In the genomic region with DNA sequence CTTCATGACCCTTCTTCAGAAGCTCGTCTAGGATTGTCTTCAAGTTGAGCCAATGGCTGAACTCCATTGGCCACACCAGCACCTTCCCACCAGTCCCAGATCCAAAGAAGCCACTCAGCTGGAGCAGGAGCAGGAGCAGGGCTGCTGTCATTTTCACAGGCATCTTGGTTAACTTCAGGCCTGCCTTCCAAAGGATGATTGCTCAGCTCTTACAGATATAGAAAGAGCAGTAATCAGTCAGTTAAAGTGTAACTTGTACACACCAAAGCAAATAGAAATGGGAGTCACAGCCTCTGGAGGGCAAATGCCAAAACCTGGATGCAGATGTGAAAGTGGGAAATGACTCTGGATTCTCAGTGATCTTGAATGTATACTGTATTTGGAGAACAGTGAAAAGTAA, we compare ENCODE assay signal across 18 mouse cellular contexts. TPM values are rescaled to one million over a fixed set of nuclear protein-coding genes. Genes with fewer than 3 reads are reported as not detected.
A peak's percentile ranks its signal among the peaks of the same experiment; 100 is the strongest.
DNase-seq lines count a peak whose midpoint lies in the region; ATAC-seq and TF ChIP-seq lines count a peak whose summit lies in the region.
"Had no signal": no experiment of that assay in that cellular context is flagged by ENCODE, and none has a peak within 500 bp of the region (broad histone marks: within the 10 kb centered on the region; RNA-seq: fewer than 3 reads in every experiment).

Gene Ugt2b34, minus strand, starts transcription at position 180 of the 400 bp plus-strand sequence.

- H3K79me2 ChIP-seq in liver, adult 2 months (ENCODE audit: control insufficient read depth, insufficient read depth, low read length), result peaks cover 8% of the 10 kb centered on the region; the same call in 1 of the 2 replicates

- TF ChIP-seq CTCF in intestine, postnatal 0 days (IDR thresholded peaks at IDR 0.05; ENCODE audit: low read depth), result no peak
- no peak for TF ChIP-seq CTCF in liver, adult 2 months (IDR thresholded peaks at IDR 0.05; ENCODE audit: low read depth, low read length)
- no peak for TF ChIP-seq CTCF in cerebellum, adult 2 months (IDR thresholded peaks at IDR 0.05; ENCODE audit: borderline replicate concordance, insufficient read depth, low read depth, low read length)

- H3K4me1 ChIP-seq in intestine, postnatal 0 days (replicated peaks; ENCODE audit: control insufficient read depth, insufficient read depth, low read length), result no peaks in the 10 kb centered on the region
- H3K4me1 ChIP-seq in kidney, embryonic 15.5 days, result no peaks in the 10 kb centered on the region
- H3K4me1 ChIP-seq in liver, adult 2 months (ENCODE audit: control insufficient read depth, insufficient read depth, low read length), result peaks cover 15% of the 10 kb centered on the region
- H3K4me1 ChIP-seq in stomach, embryonic 15.5 days, result no peaks in the 10 kb centered on the region
- H3K4me1 ChIP-seq in forebrain, embryonic 16.5 days (replicated peaks; ENCODE audit: control insufficient read depth, insufficient read depth, low read length), result no peaks in the 10 kb centered on the region
- H3K4me1 ChIP-seq in cerebellum, adult 2 months (ENCODE audit: control insufficient read depth, insufficient read depth, low read length), result no peaks in the 10 kb centered on the region
- H3K4me1 ChIP-seq: heart, embryonic 15.5 days; hindbrain, embryonic 12.5 days; limb, embryonic 15.5 days; midbrain, embryonic 15.5 days had no signal

- peak; percentile 96 for DNase-seq in liver, adult 2 months (ENCODE audit: extremely low read depth, low read depth, low spot score)
- DNase-seq in layer of hippocampus, adult 8-10 months (ENCODE audit: low spot score in 2 of 2), result no peak
- no peak for DNase-seq in cerebellum, adult 2 months
- DNase-seq: cerebellum, adult 11-12 months; heart, adult 11 months; lung, postnatal 4 days had no signal

- no peaks in the 10 kb centered on the region for H3K27me3 ChIP-seq in intestine, postnatal 0 days (replicated peaks; ENCODE audit: control insufficient read depth, insufficient read depth, low read length)
- no peaks in the 10 kb centered on the region for H3K27me3 ChIP-seq in kidney, embryonic 15.5 days
- H3K27me3 ChIP-seq in liver, adult 2 months (ENCODE audit: control insufficient read depth, insufficient read depth, low read length), result no peaks in the 10 kb centered on the region
- H3K27me3 ChIP-seq in stomach, embryonic 15.5 days (replicated peaks), result no peaks in the 10 kb centered on the region
- no peaks in the 10 kb centered on the region for H3K27me3 ChIP-seq in forebrain, embryonic 16.5 days (replicated peaks; ENCODE audit: control insufficient read depth, insufficient read depth, low read length)
- no peaks in the 10 kb centered on the region for H3K27me3 ChIP-seq in cerebellum, adult 2 months (ENCODE audit: control insufficient read depth, insufficient read depth, low read length)
- H3K27me3 ChIP-seq: heart, embryonic 15.5 days; hindbrain, embryonic 12.5 days; limb, embryonic 15.5 days; midbrain, embryonic 15.5 days had no signal

- TF ChIP-seq POLR2A in liver, adult 2 months (IDR thresholded peaks at IDR 0.05; ENCODE audit: extremely low read depth, insufficient read depth, low read length), result peak; percentile 60; the same call in 1 of the 2 replicates
- TF ChIP-seq POLR2A in cerebellum, adult 2 months (IDR thresholded peaks at IDR 0.05; ENCODE audit: borderline replicate concordance, insufficient read depth, low read length), result no peak

- H3K4me2 ChIP-seq in intestine, postnatal 0 days (replicated peaks; ENCODE audit: low read depth), result peak within 1 kb of the TSS; percentile 57
- no peak within 1 kb of the TSS for H3K4me2 ChIP-seq in kidney, embryonic 15.5 days
- peak within 1 kb of the TSS; percentile 32 for H3K4me2 ChIP-seq in stomach, embryonic 15.5 days
- H3K4me2 ChIP-seq in forebrain, embryonic 16.5 days (ENCODE audit: low read length), result no peak within 1 kb of the TSS
- H3K4me2 ChIP-seq: heart, embryonic 15.5 days; hindbrain, embryonic 12.5 days; limb, embryonic 15.5 days; midbrain, embryonic 15.5 days had no signal

- no peak within 1 kb of the TSS for H3K9ac ChIP-seq in intestine, postnatal 0 days (ENCODE audit: low read depth, low read length)
- no peak within 1 kb of the TSS for H3K9ac ChIP-seq in kidney, embryonic 15.5 days
- peak within 1 kb of the TSS; percentile 94 for H3K9ac ChIP-seq in liver, adult 2 months (ENCODE audit: low read depth, low read length)
- 0 out of 2 replicates have a peak within 1 kb of the TSS, but pooled peaks have one; percentile 9 for H3K9ac ChIP-seq in stomach, embryonic 15.5 days
- H3K9ac ChIP-seq in forebrain, embryonic 16.5 days (replicated peaks; ENCODE audit: low read depth, low read length), result no peak within 1 kb of the TSS
- H3K9ac ChIP-seq: heart, embryonic 15.5 days; hindbrain, embryonic 12.5 days; limb, embryonic 15.5 days; midbrain, embryonic 15.5 days had no signal

- H3K9me3 ChIP-seq in intestine, postnatal 0 days (ENCODE audit: control insufficient read depth), result no peaks in the 10 kb centered on the region
- H3K9me3 ChIP-seq in kidney, embryonic 15.5 days (replicated peaks), result no peaks in the 10 kb centered on the region
- no peaks in the 10 kb centered on the region for H3K9me3 ChIP-seq in stomach, embryonic 15.5 days
- no peaks in the 10 kb centered on the region for H3K9me3 ChIP-seq in forebrain, embryonic 16.5 days (ENCODE audit: control insufficient read depth, low read length)
- H3K9me3 ChIP-seq: heart, embryonic 15.5 days; hindbrain, embryonic 12.5 days; limb, embryonic 15.5 days; midbrain, embryonic 15.5 days had no signal

- 34% methylated on average over 1 of the region's 1 CpGs for WGBS in intestine, postnatal 0 days
- 58% methylated on average over 1 of the region's 1 CpGs for WGBS in kidney, embryonic 15.5 days
- WGBS in liver, adult 2 months, result 15% methylated on average over 1 of the region's 1 CpGs
- 44% methylated on average over 1 of the region's 1 CpGs for WGBS in stomach, embryonic 15.5 days
- WGBS in forebrain, embryonic 16.5 days, result 82% methylated on average over 1 of the region's 1 CpGs
- WGBS in cerebellum, adult 2 months, result 68% methylated on average over 1 of the region's 1 CpGs

- peak within 1 kb of the TSS; percentile 41 for H3K4me3 ChIP-seq in intestine, postnatal 0 days (ENCODE audit: low read depth, low read length)
- no peak within 1 kb of the TSS for H3K4me3 ChIP-seq in kidney, embryonic 15.5 days (replicated peaks)
- peak within 1 kb of the TSS; percentile 56 for H3K4me3 ChIP-seq in liver, adult 2 months (ENCODE audit: insufficient read depth, low read depth, low read length)
- H3K4me3 ChIP-seq in stomach, embryonic 15.5 days (replicated peaks), result peak within 1 kb of the TSS; percentile 35
- H3K4me3 ChIP-seq in forebrain, embryonic 16.5 days (replicated peaks; ENCODE audit: low read length), result no peak within 1 kb of the TSS
- no peak within 1 kb of the TSS for H3K4me3 ChIP-seq in cerebellum, adult 2 months (replicated peaks; ENCODE audit: insufficient read depth, low read depth, low read length)
- H3K4me3 ChIP-seq: heart, embryonic 15.5 days; hindbrain, embryonic 12.5 days; layer of hippocampus, adult 2 months; limb, embryonic 15.5 days; midbrain, embryonic 15.5 days had no signal

- H3K27ac ChIP-seq in intestine, postnatal 0 days (ENCODE audit: low read depth, low read length), result peak within 1 kb of the TSS; percentile 54
- H3K27ac ChIP-seq in kidney, embryonic 15.5 days, result no peak within 1 kb of the TSS
- peak within 1 kb of the TSS; percentile 58 for H3K27ac ChIP-seq in liver, adult 2 months (replicated peaks; ENCODE audit: insufficient read depth, low read depth, low read length)
- H3K27ac ChIP-seq in stomach, embryonic 15.5 days, result no peak within 1 kb of the TSS
- no peak within 1 kb of the TSS for H3K27ac ChIP-seq in forebrain, embryonic 16.5 days (ENCODE audit: low read length)
- H3K27ac ChIP-seq in cerebellum, adult 2 months (ENCODE audit: insufficient read depth, low read length), result no peak within 1 kb of the TSS
- H3K27ac ChIP-seq: heart, embryonic 15.5 days; hindbrain, embryonic 12.5 days; layer of hippocampus, adult 2 months; limb, embryonic 15.5 days; midbrain, embryonic 15.5 days had no signal

- ATAC-seq in intestine, postnatal 0 days, result peak; percentile 76
- 0 out of 2 replicates have a peak, but pooled peaks have one; percentile 49 for ATAC-seq in kidney, embryonic 15.5 days (replicated peaks; ENCODE audit: low FRiP score)
- peak; percentile 77 for ATAC-seq in stomach, embryonic 15.5 days (ENCODE audit: insufficient read depth, low FRiP score, low read depth)
- ATAC-seq in forebrain, embryonic 16.5 days, result no peak
- ATAC-seq: activated CD4-positive, CD25-positive, alpha-beta regulatory T cell, adult 4 months; midbrain, embryonic 15.5 days had no signal

- no peaks in the 10 kb centered on the region for H3K36me3 ChIP-seq in intestine, postnatal 0 days (ENCODE audit: control insufficient read depth, insufficient read depth)
- H3K36me3 ChIP-seq in kidney, embryonic 15.5 days, result no peaks in the 10 kb centered on the region
- peaks cover 6% of the 10 kb centered on the region; the same call in 1 of the 2 replicates for H3K36me3 ChIP-seq in liver, adult 2 months (ENCODE audit: control insufficient read depth, insufficient read depth, low read length)
- H3K36me3 ChIP-seq in stomach, embryonic 15.5 days, result no peaks in the 10 kb centered on the region
- no peaks in the 10 kb centered on the region for H3K36me3 ChIP-seq in forebrain, embryonic 16.5 days (ENCODE audit: control insufficient read depth, insufficient read depth)
- H3K36me3 ChIP-seq: heart, embryonic 15.5 days; hindbrain, embryonic 12.5 days; limb, embryonic 15.5 days; midbrain, embryonic 15.5 days had no signal

RNA-seq across cellular contexts. Expression of gene Ugt2b34, which starts in this region (rescaled TPM):
- 57.5 and 69.4 TPM in 2 replicates for polyA plus RNA-seq in intestine, postnatal 0 days (2015; fragmentation: Nextera tagmentation; extraction: Ambion mirVana)
- 8.5 and 10.1 TPM in 2 replicates for polyA plus RNA-seq in kidney, embryonic 15.5 days (2015; fragmentation: Nextera tagmentation; extraction: Ambion mirVana)
- total RNA-seq in liver, adult 2 months (2014; rRNA removed), result 513 and 673 TPM in 2 replicates
- 112 and 117 TPM in 2 replicates for polyA plus RNA-seq in liver, adult 2 months (2012; rRNA removed)
- polyA plus RNA-seq in stomach, embryonic 15.5 days (2015; fragmentation: Nextera tagmentation; extraction: Ambion mirVana), result 73.5 and 96.4 TPM in 2 replicates
- polyA plus RNA-seq in forebrain, embryonic 16.5 days (2015; fragmentation: Nextera tagmentation; extraction: Ambion mirVana), result not detected in 2 replicates
- total RNA-seq in layer of hippocampus, adult 8-10 months (2022), result not detected
- polyA plus RNA-seq in cerebellum, adult 2 months (2012; rRNA removed), result not detected in 2 replicates
- total RNA-seq: layer of hippocampus, adult 2 months; left cerebral cortex, adult 8-10 months had no signal
- polyA plus RNA-seq: activated CD4-positive, CD25-positive, alpha-beta regulatory T cell, adult 4 months; hindbrain, embryonic 12.5 days; midbrain, embryonic 15.5 days; neural tube, embryonic 11.5 days had no signal

Comparison
In these comparisons a context has a peak if more than half of its experiments do, and no peak if none do; other contexts are left out.
1. RNA of gene Ugt2b34 (total RNA-seq): 513 to 673 TPM in liver, adult 2 months; not detected in layer of hippocampus, adult 8-10 months; every median in the first group is over 100 times any median in the second.
2. H3K27ac ChIP-seq: peak in intestine, postnatal 0 days (single experiment) and liver, adult 2 months (single experiment); none in kidney, embryonic 15.5 days (single experiment), stomach, embryonic 15.5 days (single experiment), forebrain, embryonic 16.5 days (single experiment) and cerebellum, adult 2 months (single experiment).
3. H3K4me2 ChIP-seq: peak in intestine, postnatal 0 days (single experiment) and stomach, embryonic 15.5 days (single experiment); none in kidney, embryonic 15.5 days (single experiment) and forebrain, embryonic 16.5 days (single experiment).
4. H3K4me3 ChIP-seq: peak in intestine, postnatal 0 days (single experiment), liver, adult 2 months (single experiment) and stomach, embryonic 15.5 days (single experiment); none in kidney, embryonic 15.5 days (single experiment), forebrain, embryonic 16.5 days (single experiment) and cerebellum, adult 2 months (single experiment).
5. H3K9ac ChIP-seq: peak in liver, adult 2 months (single experiment) and stomach, embryonic 15.5 days (single experiment); none in intestine, postnatal 0 days (single experiment), kidney, embryonic 15.5 days (single experiment) and forebrain, embryonic 16.5 days (single experiment).